Mouse (Mus musculus) CH12.LX (cell line): Measurements from ENCODE around the gene Tex14. TPM values are rescaled to one million over a fixed set of nuclear protein-coding genes. Genes with fewer than 3 reads are reported as not detected.
A peak's percentile ranks its signal among the peaks of the same experiment; 100 is the strongest.
"Not testable (repeated sequence)": the region's sequence is repeated elsewhere in the genome, so short reads cannot be mapped to it uniquely, and the experiment has no call there.

Experiments
- DNase-seq: peaks from one replicate; pipeline ENCODE4 v3.0.0-alpha.2; 2013; ENCODE audit errors: extremely low read depth
- H3K27ac ChIP-seq: 2 replicates; pipeline ENCODE4 v1.5.1; 2012; ENCODE audit warnings: low read depth, mild to moderate bottlenecking, control low read depth, moderate library complexity; ENCODE audit not compliant: insufficient read depth
- H3K27me3 ChIP-seq: replicated peaks from 2 replicates; pipeline ENCODE3; 2012; ENCODE audit warnings: inconsistent platforms
- H3K36me3 ChIP-seq, 2 experiments: replicated peaks in 1 of 2; 2 replicates each; pipeline versions ENCODE3 to v1.6.1; 2012; ENCODE audit warnings: inconsistent platforms in 1 of 2, low read length in 1 of 2, mild to moderate bottlenecking in 1 of 2, mixed read lengths in 1 of 2, moderate library complexity in 1 of 2; ENCODE audit not compliant: control insufficient read depth in 1 of 2, insufficient read depth in 1 of 2
- H3K4me1 ChIP-seq, 2 experiments: 2 replicates each; pipeline ENCODE4 v1.6.1; 2012; ENCODE audit warnings: inconsistent platforms in 1 of 2, moderate library complexity in 1 of 2; ENCODE audit not compliant: insufficient read depth in 2 of 2, control insufficient read depth in 1 of 2
- H3K4me2 ChIP-seq: 2 replicates; pipeline ENCODE4 v1.6.1; 2012; ENCODE audit warnings: low read depth, mild to moderate bottlenecking, control low read depth; ENCODE audit not compliant: poor library complexity, insufficient read depth, severe bottlenecking
- H3K4me3 ChIP-seq, 3 experiments: fragments of 150-350 bp in 1 of 3; sonication (generic) in 1 of 3; replicated peaks in 1 of 3; 2 replicates each; pipeline versions ENCODE3 to v1.5.1; 2011 to 2012; ENCODE audit warnings: low read depth in 2 of 3, low read length in 2 of 3, mild to moderate bottlenecking in 2 of 3, moderate library complexity in 2 of 3, control low read depth in 1 of 3, improper control_type of control experiment in 1 of 3, inconsistent platforms in 1 of 3, mixed read lengths in 1 of 3; ENCODE audit not compliant: poor library complexity in 1 of 3
- H3K79me2 ChIP-seq: replicated peaks from 2 replicates; pipeline ENCODE4 v1.6.1; 2012; ENCODE audit warnings: mild to moderate bottlenecking, moderate library complexity; ENCODE audit not compliant: control insufficient read depth, poor library complexity, insufficient read depth, severe bottlenecking; ENCODE audit errors: extremely low read depth
- H3K9ac ChIP-seq: 2 replicates; pipeline ENCODE4 v1.6.1; 2012; ENCODE audit warnings: low read depth, mild to moderate bottlenecking, control low read depth, moderate library complexity; ENCODE audit not compliant: insufficient read depth
- H3K9me3 ChIP-seq: replicated peaks from 2 replicates; pipeline ENCODE3; 2012; ENCODE audit warnings: low read length, inconsistent platforms, mixed read lengths
- BHLHE40 ChIP-seq: IDR thresholded peaks from 2 replicates; pipeline ENCODE4 v1.6.1; 2011; ENCODE audit warnings: mild to moderate bottlenecking, low read depth, low read length, improper control_type of control experiment
- CHD1 ChIP-seq: IDR thresholded peaks from 2 replicates; pipeline ENCODE4 v1.6.1; 2012; ENCODE audit warnings: low read depth, low read length, improper control_type of control experiment, inconsistent platforms
- CHD2 ChIP-seq: IDR thresholded peaks from 2 replicates; pipeline ENCODE4 v1.6.1; 2011; ENCODE audit warnings: low read length, improper control_type of control experiment
- CTCF ChIP-seq, 2 experiments: IDR thresholded peaks in 1 of 2; conservative IDR thresholded peaks in 1 of 2; 2 replicates each; pipeline ENCODE4 v1.5.1; 2011 to 2012; ENCODE audit warnings: low read depth in 2 of 2, low read length in 2 of 2, improper control_type of control experiment in 1 of 2, inconsistent platforms in 1 of 2, mild to moderate bottlenecking in 1 of 2, moderate library complexity in 1 of 2
- ELF1 ChIP-seq: IDR thresholded peaks from 2 replicates; pipeline ENCODE4 v1.6.1; 2014; ENCODE audit warnings: low read depth, mild to moderate bottlenecking, inconsistent platforms, low read length, improper control_type of control experiment
- EP300 ChIP-seq: IDR thresholded peaks from 2 replicates; pipeline ENCODE4 v1.6.1; 2011; ENCODE audit warnings: low read length, improper control_type of control experiment
- ETS1 ChIP-seq: conservative IDR thresholded peaks from 2 replicates; pipeline ENCODE4 v1.6.1; 2012; ENCODE audit warnings: low read depth, mild to moderate bottlenecking, inconsistent platforms, low read length, improper control_type of control experiment, moderate library complexity
- GABPA ChIP-seq: IDR thresholded peaks from 2 replicates; pipeline ENCODE4 v1.6.1; 2012; ENCODE audit warnings: low read depth, low read length, improper control_type of control experiment, inconsistent platforms; ENCODE audit not compliant: insufficient replicate concordance
- HCFC1 ChIP-seq: IDR thresholded peaks from 2 replicates; pipeline ENCODE4 v1.6.1; 2012; ENCODE audit warnings: low read depth, mild to moderate bottlenecking, inconsistent platforms, low read length, improper control_type of control experiment
- IRF4 ChIP-seq: IDR thresholded peaks from 2 replicates; pipeline ENCODE4 v1.6.1; 2014; ENCODE audit warnings: low read depth, mild to moderate bottlenecking, inconsistent platforms, low read length, improper control_type of control experiment
- MAX ChIP-seq: IDR thresholded peaks from 2 replicates; pipeline ENCODE4 v1.6.1; 2011; ENCODE audit warnings: low read length, improper control_type of control experiment
- MEF2A ChIP-seq: IDR thresholded peaks from 2 replicates; pipeline ENCODE4 v1.6.1; 2014; ENCODE audit warnings: low read depth, mild to moderate bottlenecking, inconsistent platforms, low read length, improper control_type of control experiment, borderline replicate concordance
- MXI1 ChIP-seq: IDR thresholded peaks from 2 replicates; pipeline ENCODE4 v1.6.1; 2011; ENCODE audit warnings: mild to moderate bottlenecking, low read depth, low read length, improper control_type of control experiment
- MYC ChIP-seq: IDR thresholded peaks from 2 replicates; pipeline ENCODE4 v1.6.1; 2011; ENCODE audit warnings: low read depth, mild to moderate bottlenecking, improper control_type of control experiment, low read length
- NELFE ChIP-seq: IDR thresholded peaks from 2 replicates; pipeline ENCODE4 v1.6.1; 2011; ENCODE audit warnings: low read depth, low read length, improper control_type of control experiment
- NRF1 ChIP-seq: IDR thresholded peaks from 2 replicates; pipeline ENCODE4 v1.6.1; 2014; ENCODE audit warnings: low read depth, mild to moderate bottlenecking, inconsistent platforms, low read length, improper control_type of control experiment, moderate library complexity
- POLR2A ChIP-seq: IDR thresholded peaks from 2 replicates; pipeline ENCODE4 v1.6.1; 2011; ENCODE audit warnings: low read depth, mild to moderate bottlenecking, improper control_type of control experiment, low read length
- RAD21 ChIP-seq: IDR thresholded peaks from 2 replicates; pipeline ENCODE4 v1.6.1; 2011; ENCODE audit warnings: low read depth, mild to moderate bottlenecking, low read length, improper control_type of control experiment, moderate library complexity
- SIN3A ChIP-seq: IDR thresholded peaks from 2 replicates; pipeline ENCODE4 v1.6.1; 2012; ENCODE audit warnings: low read length, improper control_type of control experiment, inconsistent platforms
- TBP ChIP-seq: conservative IDR thresholded peaks from 2 replicates; pipeline ENCODE4 v1.6.1; 2011; ENCODE audit warnings: low read depth, low read length, improper control_type of control experiment
- TCF12 ChIP-seq: IDR thresholded peaks from 2 replicates; pipeline ENCODE4 v1.6.1; 2014; ENCODE audit warnings: low read depth, mild to moderate bottlenecking, inconsistent platforms, low read length, improper control_type of control experiment
- UBTF ChIP-seq: IDR thresholded peaks from 2 replicates; pipeline ENCODE4 v1.6.1; 2012; ENCODE audit warnings: low read depth, mild to moderate bottlenecking, inconsistent platforms, low read length, improper control_type of control experiment, moderate library complexity
- USF1 ChIP-seq: IDR thresholded peaks from 2 replicates; pipeline ENCODE4 v1.6.1; 2014; ENCODE audit warnings: low read depth, mild to moderate bottlenecking, inconsistent platforms, low read length, improper control_type of control experiment
- USF2 ChIP-seq: conservative IDR thresholded peaks from 2 replicates; pipeline ENCODE4 v1.6.1; 2011; ENCODE audit warnings: low read depth, low read length, improper control_type of control experiment
- ZC3H11A ChIP-seq: IDR thresholded peaks from 2 replicates; pipeline ENCODE4 v1.6.1; 2012; ENCODE audit warnings: low read depth, mild to moderate bottlenecking, inconsistent platforms, low read length, improper control_type of control experiment
- ZKSCAN1 ChIP-seq: IDR thresholded peaks from 2 replicates; pipeline ENCODE4 v1.6.1; 2012; ENCODE audit warnings: low read depth, inconsistent platforms, low read length, improper control_type of control experiment, borderline replicate concordance
- ZMIZ1 ChIP-seq: IDR thresholded peaks from 2 replicates; pipeline ENCODE4 v1.6.1; 2012; ENCODE audit warnings: low read depth, mild to moderate bottlenecking, inconsistent platforms, low read length, improper control_type of control experiment
- ZNF384 ChIP-seq: IDR thresholded peaks from 2 replicates; pipeline ENCODE4 v1.6.1; 2012; ENCODE audit warnings: low read depth, low read length, improper control_type of control experiment, inconsistent platforms
- dilution Hi-C: fragments of 300-500 bp; cut with MboI; formaldehyde crosslinking; loops from 2 replicates; pipeline ENCODE4 v1.14.3; 2020; ENCODE audit warnings: low sequenced_read_pairs; ENCODE audit not compliant: extremely low pct_unique_long_range_greater_than_20kb, extremely low pct_ligation_motif_present
- in situ Hi-C: fragments of 300-500 bp; cut with MboI; formaldehyde crosslinking; loops from 3 replicates; pipeline ENCODE4 v1.14.3; 2019; ENCODE audit warnings: low sequenced_read_pairs, low pct_ligation_motif_present, low pct_unique_long_range_greater_than_20kb, mixed read lengths
- polyA plus RNA-seq: library from polyadenylated mRNA; unstranded; fragments of >175 nt; gene quantifications from 2 replicates; pipeline ENCODE4 v1.2.1, GENCODE M21; 2012; ENCODE audit warnings: low read depth; ENCODE audit not compliant: insufficient read length
- total RNA-seq, 2 experiments: library from RNA; depleted of rRNA; stranded (reverse); fragments of 300-350 nt in 1 of 2; fragments of >200 nt in 1 of 2; gene quantifications; 2 replicates each; pipeline ENCODE4 v1.2.3; 2012 to 2014

Tex14 gene
- total and polyA plus RNA-seq, 3 experiments, result 1.3 to 2.1 (median 1.4) TPM

GRCm38 (mm10) chr11:87439796-87440420, 35.0 kb downstream of the Tex14 start (continued):
- TF ChIP-seq EP300 (peak; percentile 74), NELFE (no peak), MYC (0 out of 2 replicates have a peak, but pooled peaks have one; percentile 38), ZKSCAN1 (no peak), MXI1 (peak; percentile 43), ETS1 (peak; percentile 66), BHLHE40 (peak; percentile 75), ZNF384 (no peak; the same call in none of the 2 replicates), SIN3A (peak; percentile 66; the same call in 1 of the 2 replicates), CHD2 (peak; percentile 59; the same call in 1 of the 2 replicates), RAD21 (no peak), ZC3H11A (no peak), MAX (peak; percentile 74), ZMIZ1 (no peak), ELF1 (no peak), MEF2A (peak; percentile 73; the same call in 1 of the 2 replicates), TBP (no peak), NRF1 (0 out of 2 replicates have a peak, but pooled peaks have one; percentile 13), TCF12 (0 out of 2 replicates have a peak, but pooled peaks have one; percentile 36), GABPA (no peak)

- H3K27me3 ChIP-seq, dilution Hi-C loops, H3K9me3 ChIP-seq, H3K36me3 ChIP-seq, H3K79me2 ChIP-seq, in situ Hi-C loops, H3K27ac ChIP-seq: not testable (repeated sequence)
- peak; percentile 71 for DNase-seq
- Histone ChIP-seq H3K4me2 (peak overlapping the region; percentile 63), H3K4me1 (peaks cover 18 to 43% of the 10 kb centered on the region in 2 experiments), H3K9ac (peak overlapping the region; percentile 42), H3K4me3 (peak overlapping the region in 1 of 3 experiments; percentile 19)
- peak; percentile 98 for TF ChIP-seq MAX
- 0 out of 2 replicates have a peak, but pooled peaks have one; percentile 14 for TF ChIP-seq USF1
- 0 out of 2 replicates have a peak, but pooled peaks have one; percentile 14 for TF ChIP-seq ETS1
- TF ChIP-seq EP300, result 0 out of 2 replicates have a peak, but pooled peaks have one; percentile 14
- TF ChIP-seq HCFC1, result peak; percentile 27; the same call in 1 of the 2 replicates
- peak; percentile 56; the same call in 1 of the 2 replicates for TF ChIP-seq NELFE
- TF ChIP-seq POLR2A, result peak; percentile 70
- TF ChIP-seq NRF1, result peak; percentile 58; the same call in 1 of the 2 replicates
- TF ChIP-seq MXI1, result peak; percentile 83
- TF ChIP-seq TCF12, result peak; percentile 57
- 0 out of 2 replicates have a peak, but pooled peaks have one; percentile 41 for TF ChIP-seq CHD1
- peak; percentile 97 for TF ChIP-seq MYC
- TF ChIP-seq USF2, result peak; percentile 55
- TF ChIP-seq TBP, result 0 out of 2 replicates have a peak, but pooled peaks have one; percentile 20
- TF ChIP-seq BHLHE40, result peak; percentile 75
- 0 out of 2 replicates have a peak, but pooled peaks have one; percentile 38 for TF ChIP-seq MEF2A
- peak; percentile 90 for TF ChIP-seq UBTF
- TF ChIP-seq IRF4, result 0 out of 2 replicates have a peak, but pooled peaks have one; percentile 13
- peak; percentile 35; the same call in 1 of the 2 replicates for TF ChIP-seq SIN3A
- TF ChIP-seq CTCF (conservative IDR thresholded peaks at IDR 0.05 in 1 of 2, IDR thresholded peaks at IDR 0.05 in 1 of 2; ENCODE audit: low read depth in 2 of 2, low read length in 2 of 2), result peak in 1 of 2 experiments; percentile 19; a peak in 2 of 4 replicates
- 0 out of 2 replicates have a peak, but pooled peaks have one; percentile 22 for TF ChIP-seq ZMIZ1
Observed at GRCm38 (mm10) chr11:87442643-87443372, 37.9 kb downstream of the Tex14 start.
